Mouse (Mus musculus): ENCODE data around the gene Sparcl1. TPM values are rescaled to one million over a fixed set of nuclear protein-coding genes. Genes with fewer than 3 reads are reported as not detected.

Sparcl1 gene
- polyA plus RNA-seq, 1 experiment = 1,724 TPM

GRCm38 (mm10) chr5:104141067-104141466, 27.5 kb upstream of the Sparcl1 start:
- WGBS = 89% methylated on average over 2 of the region's 2 CpGs
- Histone ChIP-seq H3K27me3 (ENCODE audit: control insufficient read depth, insufficient read depth, low read length) (no peaks in the 10 kb centered on the region), H3K27ac (ENCODE audit: insufficient read depth, low read length) (no peak overlapping the region), H3K4me1 (ENCODE audit: control insufficient read depth, insufficient read depth, low read length) (no peaks in the 10 kb centered on the region), H3K4me3 (replicated peaks; ENCODE audit: insufficient read depth, low read depth, low read length) (no peak overlapping the region)
- TF ChIP-seq CTCF (IDR thresholded peaks at IDR 0.05; ENCODE audit: borderline replicate concordance, insufficient read depth, low read depth, low read length) = no peak
- no peak for TF ChIP-seq POLR2A (IDR thresholded peaks at IDR 0.05; ENCODE audit: borderline replicate concordance, insufficient read depth, low read length)
- DNase-seq = no peak

GRCm38 (mm10) chr5:104137920-104138541, 24.5 kb upstream of the Sparcl1 start:
- no peak for DNase-seq
- no peak overlapping the region for H3K4me3 ChIP-seq (replicated peaks; ENCODE audit: insufficient read depth, low read depth, low read length)
- H3K4me1 ChIP-seq (ENCODE audit: control insufficient read depth, insufficient read depth, low read length) = no peaks in the 10 kb centered on the region
- no peak overlapping the region for H3K27ac ChIP-seq (ENCODE audit: insufficient read depth, low read length)
- 40% methylated on average over 10 of the region's 10 CpGs for WGBS
- H3K27me3 ChIP-seq (ENCODE audit: control insufficient read depth, insufficient read depth, low read length) = no peaks in the 10 kb centered on the region
- TF ChIP-seq CTCF (IDR thresholded peaks at IDR 0.05; ENCODE audit: borderline replicate concordance, insufficient read depth, low read depth, low read length) (no peak), POLR2A (IDR thresholded peaks at IDR 0.05; ENCODE audit: borderline replicate concordance, insufficient read depth, low read length) (no peak)

- no peak for TF ChIP-seq POLR2A (IDR thresholded peaks at IDR 0.05; ENCODE audit: borderline replicate concordance, insufficient read depth, low read length)
- TF ChIP-seq CTCF (IDR thresholded peaks at IDR 0.05; ENCODE audit: borderline replicate concordance, insufficient read depth, low read depth, low read length) = no peak
- no peak overlapping the region for H3K27ac ChIP-seq (ENCODE audit: insufficient read depth, low read length)
- H3K4me3 ChIP-seq (replicated peaks; ENCODE audit: insufficient read depth, low read depth, low read length) = no peak overlapping the region
- no peak for DNase-seq
- H3K27me3 ChIP-seq (ENCODE audit: control insufficient read depth, insufficient read depth, low read length) = no peaks in the 10 kb centered on the region; the same call in 1 of the 2 replicates
- WGBS = 77% methylated on average over 4 of the region's 4 CpGs
- H3K4me1 ChIP-seq (ENCODE audit: control insufficient read depth, insufficient read depth, low read length) = no peaks in the 10 kb centered on the region
These were observed 20.2 kb upstream of the Sparcl1 start for GRCm38 (mm10) chr5:104133752-104134151.

- WGBS = 61% methylated on average over 4 of the region's 4 CpGs
- peak in 1 of 2 experiments; percentile 14 for DNase-seq
- H3K27ac ChIP-seq (ENCODE audit: insufficient read depth, low read length) = no peak overlapping the region
- no peaks in the 10 kb centered on the region for H3K4me1 ChIP-seq (ENCODE audit: control insufficient read depth, insufficient read depth, low read length)
- no peaks in the 10 kb centered on the region; the same call in 1 of the 2 replicates for H3K27me3 ChIP-seq (ENCODE audit: control insufficient read depth, insufficient read depth, low read length)
- no peak overlapping the region for H3K4me3 ChIP-seq (replicated peaks; ENCODE audit: insufficient read depth, low read depth, low read length)
- TF ChIP-seq POLR2A (IDR thresholded peaks at IDR 0.05; ENCODE audit: borderline replicate concordance, insufficient read depth, low read length) (no peak), CTCF (IDR thresholded peaks at IDR 0.05; ENCODE audit: borderline replicate concordance, insufficient read depth, low read depth, low read length) (peak; percentile 43; the same call in 1 of the 2 replicates)
These were observed 18.0 kb upstream of the Sparcl1 start for GRCm38 (mm10) chr5:104131544-104131943.

- 26% methylated on average over 4 of the region's 4 CpGs for WGBS
- no peak for DNase-seq
- H3K4me3 ChIP-seq (replicated peaks; ENCODE audit: insufficient read depth, low read depth, low read length) = no peak overlapping the region
- H3K27me3 ChIP-seq (ENCODE audit: control insufficient read depth, insufficient read depth, low read length) = no peaks in the 10 kb centered on the region; the same call in 1 of the 2 replicates
- no peaks in the 10 kb centered on the region for H3K4me1 ChIP-seq (ENCODE audit: control insufficient read depth, insufficient read depth, low read length)
- no peak overlapping the region for H3K27ac ChIP-seq (ENCODE audit: insufficient read depth, low read length)
- TF ChIP-seq POLR2A (IDR thresholded peaks at IDR 0.05; ENCODE audit: borderline replicate concordance, insufficient read depth, low read length) = no peak
- no peak for TF ChIP-seq CTCF (IDR thresholded peaks at IDR 0.05; ENCODE audit: borderline replicate concordance, insufficient read depth, low read depth, low read length)
These were observed 17.4 kb upstream of the Sparcl1 start for GRCm38 (mm10) chr5:104130891-104131290.

GRCm38 (mm10) chr5:104128281-104129031, 14.9 kb upstream of the Sparcl1 start:
- WGBS = 74% methylated on average over 12 of the region's 12 CpGs
- Histone ChIP-seq H3K27ac (ENCODE audit: insufficient read depth, low read length) (no peak overlapping the region), H3K4me1 (ENCODE audit: control insufficient read depth, insufficient read depth, low read length) (no peaks in the 10 kb centered on the region), H3K4me3 (replicated peaks; ENCODE audit: insufficient read depth, low read depth, low read length) (no peak overlapping the region), H3K27me3 (ENCODE audit: control insufficient read depth, insufficient read depth, low read length) (no peaks in the 10 kb centered on the region; the same call in 1 of the 2 replicates)
- TF ChIP-seq POLR2A (IDR thresholded peaks at IDR 0.05; ENCODE audit: borderline replicate concordance, insufficient read depth, low read length) = no peak
- TF ChIP-seq CTCF (IDR thresholded peaks at IDR 0.05; ENCODE audit: borderline replicate concordance, insufficient read depth, low read depth, low read length) = no peak
- DNase-seq = no peak

GRCm38 (mm10) chr5:104127351-104127750, 13.8 kb upstream of the Sparcl1 start:
- Histone ChIP-seq H3K27ac (ENCODE audit: insufficient read depth, low read length) (no peak overlapping the region), H3K27me3 (ENCODE audit: control insufficient read depth, insufficient read depth, low read length) (no peaks in the 10 kb centered on the region; the same call in 1 of the 2 replicates), H3K4me3 (replicated peaks; ENCODE audit: insufficient read depth, low read depth, low read length) (no peak overlapping the region), H3K4me1 (ENCODE audit: control insufficient read depth, insufficient read depth, low read length) (no peaks in the 10 kb centered on the region)
- no peak for DNase-seq
- TF ChIP-seq CTCF (IDR thresholded peaks at IDR 0.05; ENCODE audit: borderline replicate concordance, insufficient read depth, low read depth, low read length) (no peak), POLR2A (IDR thresholded peaks at IDR 0.05; ENCODE audit: borderline replicate concordance, insufficient read depth, low read length) (no peak)
- WGBS = 51% methylated on average over 1 of the region's 1 CpGs

Data from cerebellum, adult 2 months (tissue).